Mouse (Mus musculus): ENCODE results near the gene Tmem236.

- no peak for TF ChIP-seq GATA1 (IDR thresholded peaks at IDR 0.05; ENCODE audit: borderline replicate concordance, low read length)
- no peak for TF ChIP-seq FLI1 (IDR thresholded peaks at IDR 0.05; ENCODE audit: low read length)
These were observed 36.4 kb downstream of the Tmem236 start for GRCm38 (mm10) chr2:14210731-14211130.
